Mouse (Mus musculus): ENCODE results near the gene Mpv17l2.

The Mpv17l2 gene

GRCm38 (mm10) chr8:70789046-70789445 is 28.3 kb upstream of the Mpv17l2 start:
- no peak for DNase-seq

DNA sequence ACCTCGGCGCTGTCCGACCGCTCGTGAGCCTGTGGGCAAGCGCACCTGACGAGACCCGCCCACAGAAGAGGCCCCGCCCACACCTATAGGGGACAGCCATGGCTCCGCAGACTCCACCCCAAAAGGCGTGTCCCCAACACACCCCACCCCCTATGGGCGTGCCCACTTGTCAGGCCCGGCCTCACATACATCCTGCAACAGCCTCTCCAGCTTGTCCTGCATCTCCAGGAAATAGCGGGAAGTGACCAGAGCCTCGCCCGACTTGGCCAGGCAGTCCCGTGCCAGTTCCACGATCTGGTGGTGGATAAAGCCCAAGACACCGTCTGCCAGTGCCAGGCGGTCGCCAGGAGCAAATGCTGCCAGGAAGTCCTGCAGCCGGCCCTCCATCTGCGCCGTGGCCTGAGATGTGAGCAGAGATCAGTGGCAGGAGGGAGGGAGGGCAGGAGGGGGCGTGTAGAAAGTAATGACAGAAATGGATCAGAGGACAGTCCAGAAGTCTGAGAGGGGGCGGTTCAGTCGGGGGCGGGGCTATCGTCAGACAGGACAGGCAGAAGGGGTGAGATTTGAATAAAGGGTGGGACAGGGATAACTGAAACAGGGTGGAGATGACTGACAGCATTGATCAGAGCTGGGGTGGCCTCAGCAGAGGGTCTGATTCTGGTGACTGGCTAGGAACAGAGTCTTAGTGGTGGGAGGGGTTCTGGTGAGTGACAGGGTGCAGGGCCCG is 27.4 kb upstream of the Mpv17l2 start:
- peak; percentile 61 for DNase-seq

DNA sequence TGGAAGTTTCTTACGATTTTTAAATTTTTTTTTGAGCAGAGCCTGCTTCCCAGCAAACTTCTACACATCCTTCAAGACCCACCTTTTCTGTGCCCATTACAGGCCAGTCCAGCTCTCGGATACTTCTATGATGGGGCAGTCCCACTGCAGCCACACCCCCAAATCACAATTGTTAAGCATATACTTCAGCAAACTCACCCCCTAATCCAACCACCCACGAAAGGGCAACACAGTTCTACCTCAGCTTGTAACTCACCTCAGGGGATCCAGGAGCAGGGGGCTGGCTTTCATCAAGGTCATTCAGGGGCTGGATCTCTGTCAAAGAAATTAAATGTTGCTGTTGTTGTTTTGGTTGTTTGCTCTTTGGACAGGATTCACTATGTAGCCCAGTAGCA is 26.3 kb upstream of the Mpv17l2 start:
- no peak for DNase-seq

DNA sequence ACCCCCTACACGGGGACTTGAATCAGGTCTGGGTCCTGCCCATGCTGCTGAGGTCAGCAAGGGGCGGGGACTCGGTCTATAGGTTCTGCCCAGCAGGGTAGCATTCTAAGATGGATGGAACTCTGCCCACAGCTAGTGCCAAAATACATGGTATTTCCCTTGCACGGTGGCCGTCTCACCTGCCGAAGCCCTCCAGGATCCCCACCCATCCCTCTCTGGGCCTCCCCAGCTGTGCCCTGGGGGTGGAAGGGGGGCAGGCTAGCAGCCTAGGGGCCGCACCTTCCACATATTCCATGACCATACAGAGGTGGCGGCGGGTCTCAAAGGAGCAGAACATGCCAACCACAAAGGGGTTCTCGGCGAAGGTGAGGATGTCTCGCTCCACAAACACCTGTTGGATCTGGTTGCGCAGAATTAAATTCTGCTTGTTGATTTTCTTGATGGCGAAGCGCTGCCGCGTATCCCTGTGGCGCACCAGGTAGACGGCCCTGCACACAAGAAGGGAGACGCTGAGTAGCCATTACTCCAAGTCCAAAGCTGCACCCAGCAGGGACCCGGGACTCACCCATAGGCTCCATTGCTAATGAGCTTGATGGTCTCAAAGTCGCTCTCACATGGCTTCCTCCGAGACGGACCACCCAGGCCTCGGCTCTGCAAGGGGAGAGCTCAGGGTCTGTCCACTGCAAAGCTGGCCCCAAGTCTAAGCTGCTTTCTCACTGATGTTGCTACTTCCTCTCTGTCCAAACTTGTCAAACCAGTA is 25.7 kb upstream of the Mpv17l2 start:
- DNase-seq: no peak

DNA sequence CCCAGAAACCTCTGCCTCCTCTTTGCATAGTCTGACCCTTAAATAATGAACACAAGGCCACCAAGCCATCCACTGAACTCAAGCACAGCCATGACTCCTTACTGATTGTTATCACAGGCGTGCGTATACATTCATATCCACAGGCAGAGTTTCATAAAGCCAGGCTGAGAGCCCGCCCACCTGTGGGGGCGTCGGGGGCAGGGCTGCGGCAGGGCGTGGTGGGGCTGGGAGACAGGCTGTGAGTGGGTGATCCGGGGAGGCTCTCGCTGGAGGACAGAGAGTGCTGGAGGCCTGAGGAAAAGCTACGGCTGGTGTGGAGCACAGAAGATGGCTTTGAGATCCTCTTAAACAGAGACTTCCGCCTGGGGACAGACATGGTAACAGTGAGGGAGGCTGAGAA is 19.3 kb upstream of the Mpv17l2 start:
- DNase-seq: no peak

DNA sequence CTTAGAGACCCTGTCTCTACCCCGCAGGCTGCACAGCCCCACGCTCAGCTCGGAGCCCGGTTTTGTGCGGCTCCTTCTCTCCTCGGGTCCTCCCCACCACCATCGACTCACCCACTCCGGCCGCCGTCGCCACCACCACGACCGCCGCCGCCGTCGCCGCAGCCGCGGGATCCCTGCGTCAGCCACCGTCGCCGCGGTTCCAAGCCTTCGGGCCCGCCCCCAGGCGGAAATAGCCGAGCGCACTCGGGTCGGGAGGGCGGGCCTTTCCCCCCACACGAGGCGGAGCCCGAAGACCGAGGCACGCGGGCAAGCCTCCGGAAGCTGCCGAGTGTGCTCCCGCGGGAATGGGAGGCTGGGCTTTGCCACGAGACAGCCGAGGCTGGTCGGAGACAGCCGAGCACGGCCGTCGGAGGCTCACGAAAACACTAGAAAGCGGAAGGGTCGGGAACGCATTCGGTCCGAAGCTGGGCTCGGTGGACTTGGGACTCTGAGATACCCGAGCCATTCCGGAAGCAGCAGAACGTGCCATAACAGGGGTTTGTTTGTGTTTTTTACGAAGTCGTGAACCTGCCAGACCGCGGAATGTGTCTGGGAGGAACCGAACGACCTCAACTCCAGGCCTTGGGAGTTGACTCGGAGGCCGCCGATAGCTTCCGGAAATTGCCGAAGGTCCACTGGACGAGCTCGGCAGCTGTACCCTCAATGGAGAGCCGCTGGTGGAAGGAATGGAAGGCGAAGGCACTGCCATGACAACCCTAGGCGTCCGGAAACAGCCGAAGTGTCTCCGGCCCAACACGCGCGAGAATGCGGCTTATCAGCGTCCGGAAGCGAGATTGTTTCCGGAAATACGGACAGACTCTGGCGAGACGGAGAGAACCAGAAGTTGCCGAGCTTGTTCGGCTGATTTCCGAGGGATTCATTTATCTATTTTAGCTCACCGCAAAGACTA is 16.0 kb upstream of the Mpv17l2 start, which contains the start of gene Pik3r2:
Pik3r2 (minus strand) TSS at position 218 of the 949 bp plus-strand sequence.
- peak; percentile 98 for DNase-seq

- no peak for DNase-seq
These were observed 15.2 kb upstream of the Mpv17l2 start for GRCm38 (mm10) chr8:70775851-70776495.

DNA sequence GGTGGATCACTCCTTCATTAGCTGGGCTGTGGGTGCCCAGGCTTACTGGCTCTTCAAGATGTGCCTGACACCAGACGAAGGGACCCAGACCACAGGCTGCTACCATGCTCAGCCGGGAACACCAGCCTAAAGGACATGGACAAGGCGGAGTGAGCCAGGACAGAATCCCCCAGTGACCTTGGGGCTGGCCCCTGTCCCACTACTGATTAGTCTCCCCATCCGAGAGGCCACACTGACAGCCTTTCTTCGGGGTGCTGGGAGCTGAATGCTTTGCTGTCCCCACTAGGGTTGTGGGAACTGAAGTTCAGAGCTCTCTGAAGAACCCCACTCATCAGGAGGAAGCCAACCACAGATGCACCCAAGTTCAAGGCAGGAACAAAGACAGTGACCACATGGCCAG is 14.5 kb upstream of the Mpv17l2 start:
- no peak for DNase-seq

GRCm38 (mm10) chr8:70774740-70775139 is 14.0 kb upstream of the Mpv17l2 start:
- DNase-seq: no peak

DNA sequence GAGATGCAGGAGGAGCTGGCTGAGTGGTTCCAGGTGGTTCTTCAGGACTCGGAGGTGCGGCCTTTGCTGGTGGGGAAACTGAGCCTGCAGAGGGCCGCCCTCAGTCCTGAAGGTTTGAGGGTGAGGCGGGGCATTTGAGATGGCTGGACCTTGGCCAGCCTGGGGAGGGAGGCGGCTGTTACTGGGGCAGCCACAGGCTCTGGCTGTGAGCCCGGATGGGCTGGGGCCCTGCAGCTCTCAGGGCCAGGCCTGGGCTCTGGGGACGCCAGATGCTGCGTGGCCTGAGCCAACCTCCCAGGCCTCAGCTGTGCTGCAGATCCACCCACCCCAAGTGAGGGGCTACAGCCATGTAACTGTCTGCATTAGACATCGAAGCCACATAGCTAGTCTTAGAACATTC is 13.1 kb upstream of the Mpv17l2 start:
- peak; percentile 91 for DNase-seq

DNA sequence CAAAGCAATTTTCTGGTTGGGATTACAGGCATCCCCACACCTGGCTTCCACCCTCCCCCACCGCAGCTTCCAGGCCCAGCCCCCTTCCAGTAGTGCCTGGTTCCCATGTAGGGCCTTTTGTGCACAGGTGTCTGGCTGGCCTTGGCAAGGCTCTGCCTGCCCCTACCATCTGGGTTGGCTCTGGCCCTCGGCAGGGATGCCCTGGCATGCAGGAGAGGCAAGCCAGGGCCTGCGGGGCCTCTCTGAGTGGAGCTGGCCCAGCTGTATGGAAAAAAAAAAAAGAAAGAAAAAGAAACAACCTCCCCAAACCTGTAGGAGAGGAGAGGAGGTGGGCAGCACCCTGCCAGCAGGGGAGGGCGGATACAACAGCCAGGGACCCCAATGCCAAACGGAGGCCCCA is 12.7 kb upstream of the Mpv17l2 start:
- no peak for DNase-seq

GRCm38 (mm10) chr8:70772890-70773289 is 12.1 kb upstream of the Mpv17l2 start:
- no peak for DNase-seq

DNA sequence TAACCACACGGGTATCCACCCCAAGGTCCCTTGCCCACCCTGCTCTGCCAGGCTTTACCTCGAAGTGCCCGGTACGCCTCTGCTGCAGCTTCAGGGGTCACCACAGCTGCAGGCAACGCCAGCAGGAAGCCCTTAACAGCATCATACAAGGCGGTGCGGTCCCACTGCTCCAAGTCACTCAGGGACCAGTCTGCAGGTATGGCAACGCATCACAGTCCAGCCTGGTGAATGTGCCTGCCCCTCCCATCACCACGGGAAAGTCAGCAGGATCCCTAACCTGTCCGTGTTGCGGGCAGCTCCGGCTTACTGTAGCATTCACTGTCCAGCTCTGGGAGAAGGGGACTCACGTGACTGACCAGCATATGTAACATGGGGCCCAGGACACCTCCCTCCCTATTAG is 11.3 kb upstream of the Mpv17l2 start:
- no peak for DNase-seq

- DNase-seq: no peak
These were observed 10.5 kb upstream of the Mpv17l2 start for GRCm38 (mm10) chr8:70771217-70771616.

GRCm38 (mm10) chr8:70770748-70771147 is 10.0 kb upstream of the Mpv17l2 start:
- no peak for DNase-seq

- DNase-seq: no peak
These were observed 9.1 kb upstream of the Mpv17l2 start for GRCm38 (mm10) chr8:70769858-70770257.

- DNase-seq: peak; percentile 96
These were observed 8.6 kb upstream of the Mpv17l2 start for GRCm38 (mm10) chr8:70769359-70769758.

DNA sequence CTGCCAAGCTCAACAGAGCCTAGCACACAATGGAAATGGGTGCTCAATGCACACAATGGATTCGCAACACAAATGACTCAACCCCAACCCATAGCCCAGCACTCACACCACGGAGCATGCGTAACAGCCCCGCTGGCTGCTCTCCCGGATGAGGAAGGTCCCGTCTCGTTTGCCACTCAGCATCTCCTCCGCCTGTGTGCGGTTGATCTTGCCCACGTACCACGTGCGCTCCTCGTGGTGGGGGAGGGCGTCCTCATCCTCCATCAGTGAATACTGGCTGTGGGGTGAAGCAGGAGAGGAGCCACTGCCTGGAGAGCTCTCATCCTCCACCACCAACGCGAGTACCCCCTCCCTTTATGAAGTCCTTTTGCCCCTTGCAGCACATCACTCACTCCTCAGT is 8.2 kb upstream of the Mpv17l2 start:
- no peak for DNase-seq

- DNase-seq: no peak
These were observed 7.6 kb upstream of the Mpv17l2 start for GRCm38 (mm10) chr8:70768231-70768776.

- no peak for DNase-seq
These were observed 6.8 kb upstream of the Mpv17l2 start for GRCm38 (mm10) chr8:70767503-70767902.

GRCm38 (mm10) chr8:70766571-70767440 is 6.1 kb upstream of the Mpv17l2 start:
- DNase-seq: peak; percentile 91

All from kidney, postnatal 14 days (tissue).